Mouse (Mus musculus): ENCODE measurements at regions not wholly inside any gene's neighbourhood (a gene's known extent, or its start where the extent isn't known, plus 50 kb on each side); places are given as distances from the start of the nearest gene placed in this dataset.

DNA sequence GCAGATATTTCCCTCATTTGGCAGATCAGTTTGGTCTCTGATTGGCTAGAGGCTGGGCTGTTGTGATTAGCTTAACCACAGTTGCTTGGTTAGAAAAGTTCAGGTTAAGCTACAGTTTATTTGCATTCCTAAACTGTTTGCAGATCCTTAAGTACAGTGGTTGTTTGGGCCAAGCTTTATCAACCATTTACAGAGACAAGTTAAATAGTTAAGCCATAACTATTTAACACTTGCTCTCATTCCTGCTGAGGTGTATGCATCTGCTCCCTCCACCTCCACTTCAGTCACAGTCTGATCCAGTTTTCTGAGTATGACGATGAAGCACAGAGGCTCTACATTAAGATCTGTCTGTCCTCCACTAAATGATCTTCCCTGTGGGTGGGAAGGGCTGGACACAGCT, 58.6 kb upstream of the Gdf10 start:
- no peak for DNase-seq

DNA sequence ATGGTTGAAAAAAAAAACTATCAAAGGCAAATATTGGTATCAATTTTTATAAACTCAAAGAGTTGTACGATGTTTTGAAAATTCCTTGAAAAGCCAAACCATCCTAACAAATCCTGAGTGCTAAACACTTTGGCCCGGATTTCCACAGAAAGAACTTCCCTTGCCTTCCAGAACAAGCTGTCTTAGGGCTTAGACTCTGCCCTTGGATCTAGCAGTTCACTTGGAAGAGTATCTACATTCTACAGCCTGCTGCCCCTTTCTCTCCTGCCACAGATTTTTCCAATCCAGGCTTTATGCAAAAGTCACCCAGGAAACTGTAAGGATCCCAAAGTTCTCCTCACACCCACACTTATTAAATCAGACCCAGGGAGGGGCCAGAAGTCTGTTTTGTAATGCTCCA, 57.6 kb upstream of the Gdf10 start:
- DNase-seq = no peak

DNA sequence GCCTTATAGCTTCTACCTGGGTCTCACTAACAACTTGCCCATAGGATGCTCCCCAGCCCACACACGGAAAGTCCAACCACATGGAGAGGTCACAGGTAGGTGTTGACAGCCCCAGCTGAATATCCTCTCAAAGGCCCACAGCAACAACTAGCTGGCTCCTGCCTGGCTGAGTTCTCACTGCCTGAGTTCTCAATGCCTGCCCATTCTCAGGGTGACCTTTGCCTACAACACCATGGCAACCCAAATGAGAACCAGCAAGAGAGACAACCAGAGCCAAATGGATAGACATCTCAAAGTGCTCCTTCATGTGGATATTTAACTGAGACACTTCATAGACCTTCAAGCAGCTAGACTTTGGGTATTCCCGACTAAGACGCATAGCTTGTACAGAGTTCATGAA, 55.7 kb upstream of the Gdf10 start:
- DNase-seq = no peak
